Mouse (Mus musculus): ENCODE data around the gene Znhit1. TPM values are rescaled to one million over a fixed set of nuclear protein-coding genes. Genes with fewer than 3 reads are reported as not detected.
A peak's percentile ranks its signal among the peaks of the same experiment; 100 is the strongest.

Znhit1 gene
- polyA plus RNA-seq, 1 experiment = 92.2 TPM

- Histone ChIP-seq H3K4me3 (ENCODE audit: low read depth, low read length) (peak overlapping the region; percentile 96), H3K36me3 (ENCODE audit: control insufficient read depth, insufficient read depth, low read length) (peaks cover 17% of the 10 kb centered on the region), H3K4me1 (ENCODE audit: control insufficient read depth, insufficient read depth, insufficient read length, low read length) (peaks cover 11% of the 10 kb centered on the region), H3K27me3 (ENCODE audit: control insufficient read depth, insufficient read depth, low read length) (no peaks in the 10 kb centered on the region), H3K27ac (ENCODE audit: insufficient read depth, low read depth, low read length) (peak overlapping the region; percentile 75)
- under 1% methylated on average over 67 of the region's 67 CpGs for WGBS
- TF ChIP-seq POLR2A (IDR thresholded peaks at IDR 0.05; ENCODE audit: low read depth, low read length) = no peak
- no peak for TF ChIP-seq CTCF (IDR thresholded peaks at IDR 0.05; ENCODE audit: extremely low read depth, insufficient read length, insufficient replicate concordance, low read depth, low read length)
Observed at GRCm38 (mm10) chr5:136987138-136987933, 485 bp downstream of the Znhit1 start.

DNA sequence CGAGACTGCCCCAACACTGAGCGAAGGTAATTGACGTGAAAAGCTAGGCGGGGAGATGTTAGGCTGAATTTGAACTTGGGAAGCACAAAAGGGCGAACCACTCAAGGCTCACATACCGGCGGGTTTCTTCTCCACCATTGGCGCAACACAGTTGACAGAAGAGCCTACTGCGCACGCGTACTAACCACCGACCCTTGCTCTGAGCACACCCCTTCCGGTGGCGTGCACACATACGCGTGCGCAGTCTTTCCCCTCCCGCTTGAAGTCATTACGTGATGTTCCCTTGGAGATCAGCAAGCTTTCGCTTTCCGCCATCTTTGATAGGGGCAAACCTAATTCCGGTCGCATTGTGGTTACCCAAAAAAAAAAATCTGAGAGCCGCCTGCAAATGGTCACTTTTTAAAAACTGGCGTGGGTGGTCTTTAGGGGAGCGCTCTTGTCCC is 1.1 kb downstream of the Znhit1 start, which contains the start of gene Plod3:
Gene Plod3, plus strand, starts transcription at position 325 of the 443 bp plus-strand sequence.
- under 1% methylated on average over 26 of the region's 26 CpGs for WGBS
- Histone ChIP-seq H3K27ac (ENCODE audit: insufficient read depth, low read depth, low read length) (peak within 1 kb of the TSS; percentile 75), H3K4me1 (ENCODE audit: control insufficient read depth, insufficient read depth, insufficient read length, low read length) (peaks cover 11% of the 10 kb centered on the region), H3K4me3 (ENCODE audit: low read depth, low read length) (peak within 1 kb of the TSS; percentile 96), H3K27me3 (ENCODE audit: control insufficient read depth, insufficient read depth, low read length) (no peaks in the 10 kb centered on the region), H3K36me3 (ENCODE audit: control insufficient read depth, insufficient read depth, low read length) (peaks cover 19% of the 10 kb centered on the region)
- TF ChIP-seq CTCF (IDR thresholded peaks at IDR 0.05; ENCODE audit: extremely low read depth, insufficient read length, insufficient replicate concordance, low read depth, low read length) (no peak), POLR2A (IDR thresholded peaks at IDR 0.05; ENCODE audit: low read depth, low read length) (no peak)

- H3K27ac ChIP-seq (ENCODE audit: insufficient read depth, low read depth, low read length) = no peak overlapping the region
- no peaks in the 10 kb centered on the region for H3K27me3 ChIP-seq (ENCODE audit: control insufficient read depth, insufficient read depth, low read length)
- 71% methylated on average over 14 of the region's 14 CpGs for WGBS
- TF ChIP-seq POLR2A (IDR thresholded peaks at IDR 0.05; ENCODE audit: low read depth, low read length) (no peak), CTCF (IDR thresholded peaks at IDR 0.05; ENCODE audit: extremely low read depth, insufficient read length, insufficient replicate concordance, low read depth, low read length) (no peak)
- H3K4me3 ChIP-seq (ENCODE audit: low read depth, low read length) = no peak overlapping the region
- H3K4me1 ChIP-seq (ENCODE audit: control insufficient read depth, insufficient read depth, insufficient read length, low read length) = peaks cover 11% of the 10 kb centered on the region
- peaks cover 16% of the 10 kb centered on the region for H3K36me3 ChIP-seq (ENCODE audit: control insufficient read depth, insufficient read depth, low read length)
Observed at GRCm38 (mm10) chr5:136984828-136985227, 3.0 kb downstream of the Znhit1 start.

- TF ChIP-seq POLR2A (IDR thresholded peaks at IDR 0.05; ENCODE audit: low read depth, low read length) (no peak), CTCF (IDR thresholded peaks at IDR 0.05; ENCODE audit: extremely low read depth, insufficient read length, insufficient replicate concordance, low read depth, low read length) (peak; percentile 42; the same call in 1 of the 2 replicates)
- Histone ChIP-seq H3K27ac (ENCODE audit: insufficient read depth, low read depth, low read length) (no peak overlapping the region), H3K4me3 (ENCODE audit: low read depth, low read length) (no peak overlapping the region), H3K4me1 (ENCODE audit: control insufficient read depth, insufficient read depth, insufficient read length, low read length) (peaks cover 9% of the 10 kb centered on the region), H3K27me3 (ENCODE audit: control insufficient read depth, insufficient read depth, low read length) (no peaks in the 10 kb centered on the region), H3K36me3 (ENCODE audit: control insufficient read depth, insufficient read depth, low read length) (peaks cover 14% of the 10 kb centered on the region)
- 49% methylated on average over 16 of the region's 16 CpGs for WGBS
Observed at GRCm38 (mm10) chr5:136982338-136982930, 5.4 kb downstream of the Znhit1 start.

GRCm38 (mm10) chr5:136980974-136981373 is 6.8 kb downstream of the Znhit1 start:
- Histone ChIP-seq H3K27me3 (ENCODE audit: control insufficient read depth, insufficient read depth, low read length) (no peaks in the 10 kb centered on the region), H3K36me3 (ENCODE audit: control insufficient read depth, insufficient read depth, low read length) (peaks cover 14% of the 10 kb centered on the region), H3K4me1 (ENCODE audit: control insufficient read depth, insufficient read depth, insufficient read length, low read length) (peaks cover 6% of the 10 kb centered on the region), H3K4me3 (ENCODE audit: low read depth, low read length) (no peak overlapping the region), H3K27ac (ENCODE audit: insufficient read depth, low read depth, low read length) (no peak overlapping the region)
- 87% methylated on average over 8 of the region's 8 CpGs for WGBS
- no peak for TF ChIP-seq POLR2A (IDR thresholded peaks at IDR 0.05; ENCODE audit: low read depth, low read length)
- peak; percentile 19; the same call in 1 of the 2 replicates for TF ChIP-seq CTCF (IDR thresholded peaks at IDR 0.05; ENCODE audit: extremely low read depth, insufficient read length, insufficient replicate concordance, low read depth, low read length)

GRCm38 (mm10) chr5:136979762-136980161 is 8.1 kb downstream of the Znhit1 start:
- Histone ChIP-seq H3K27ac (ENCODE audit: insufficient read depth, low read depth, low read length) (no peak overlapping the region), H3K4me3 (ENCODE audit: low read depth, low read length) (no peak overlapping the region), H3K27me3 (ENCODE audit: control insufficient read depth, insufficient read depth, low read length) (no peaks in the 10 kb centered on the region), H3K4me1 (ENCODE audit: control insufficient read depth, insufficient read depth, insufficient read length, low read length) (peaks cover 6% of the 10 kb centered on the region; the same call in 1 of the 2 replicates), H3K36me3 (ENCODE audit: control insufficient read depth, insufficient read depth, low read length) (peaks cover 24% of the 10 kb centered on the region)
- TF ChIP-seq CTCF (IDR thresholded peaks at IDR 0.05; ENCODE audit: extremely low read depth, insufficient read length, insufficient replicate concordance, low read depth, low read length) (no peak), POLR2A (IDR thresholded peaks at IDR 0.05; ENCODE audit: low read depth, low read length) (no peak)
- WGBS = 82% methylated on average over 2 of the region's 2 CpGs

DNA sequence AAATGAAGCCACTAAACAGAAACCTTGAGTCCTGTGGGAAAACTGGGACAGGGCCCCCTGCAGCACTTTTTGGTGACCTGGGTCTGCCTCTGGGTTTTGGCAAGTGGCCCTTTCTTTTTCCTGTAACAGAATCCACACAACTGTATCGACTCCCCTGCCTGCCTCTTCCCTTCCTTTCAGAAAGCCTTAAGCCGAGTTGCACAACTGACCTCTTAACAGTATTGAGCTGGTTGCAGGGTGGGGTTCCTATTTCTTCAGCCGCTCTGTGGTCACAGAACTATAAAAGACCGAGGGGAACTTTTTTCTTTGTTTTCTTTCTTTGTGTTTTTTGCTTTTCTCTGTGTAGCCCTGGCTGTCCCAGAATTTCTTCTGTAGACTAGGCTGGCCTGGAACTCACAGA is 10.1 kb downstream of the Znhit1 start:
- 41% methylated on average over 4 of the region's 4 CpGs for WGBS
- peaks cover 39% of the 10 kb centered on the region for H3K36me3 ChIP-seq (ENCODE audit: control insufficient read depth, insufficient read depth, low read length)

More for the DNA sequence above, 10.1 kb downstream of the Znhit1 start:
- H3K4me1 ChIP-seq (ENCODE audit: control insufficient read depth, insufficient read depth, insufficient read length, low read length) = peaks cover 3% of the 10 kb centered on the region; the same call in 1 of the 2 replicates
- no peak for TF ChIP-seq CTCF (IDR thresholded peaks at IDR 0.05; ENCODE audit: extremely low read depth, insufficient read length, insufficient replicate concordance, low read depth, low read length)
- no peak for TF ChIP-seq POLR2A (IDR thresholded peaks at IDR 0.05; ENCODE audit: low read depth, low read length)
- no peaks in the 10 kb centered on the region for H3K27me3 ChIP-seq (ENCODE audit: control insufficient read depth, insufficient read depth, low read length)
- no peak overlapping the region for H3K27ac ChIP-seq (ENCODE audit: insufficient read depth, low read depth, low read length)
- H3K4me3 ChIP-seq (ENCODE audit: low read depth, low read length) = no peak overlapping the region
